Mouse (Mus musculus) limb, embryonic 15.5 days (tissue): Measurements from ENCODE around the gene Rab37. TPM values are rescaled to one million over a fixed set of nuclear protein-coding genes. Genes with fewer than 3 reads are reported as not detected.

Experiments
- polyA plus RNA-seq: library from polyadenylated mRNA; unstranded; fragments of >200 nt; fragmentation: Nextera tagmentation; extraction: Ambion mirVana; gene quantifications from 2 replicates; pipeline ENCODE4 v1.2.1, GENCODE M21; 2015

The Rab37 gene
- polyA plus RNA-seq, 1 experiment from 2014 or later, result 2.5 TPM

Other genes with a start within 250 kb of the Rab37 start
- gene Gprc5c, start 240.3 kb upstream of the Rab37 start, polyA plus RNA-seq, result 38.6 and 41.0 TPM in 2 replicates
- gene Cd300a, start 201.4 kb upstream of the Rab37 start, polyA plus RNA-seq, result 1.8 and 2.9 TPM in 2 replicates
- gene Cd300lb, start 157.0 kb upstream of the Rab37 start, polyA plus RNA-seq, result 0.46 and 1.2 TPM in 2 replicates
- gene Cd300c, start 122.3 kb upstream of the Rab37 start, polyA plus RNA-seq, result not detected in 2 replicates
- gene Cd300ld, start 101.5 kb upstream of the Rab37 start, polyA plus RNA-seq, result 0.15 and 0.38 TPM in 2 replicates
- 2.8 and 3.0 TPM in 2 replicates for gene Cd300c2, start 89.6 kb upstream of the Rab37 start, polyA plus RNA-seq
- gene Cd300ld2, start 75.2 kb upstream of the Rab37 start, polyA plus RNA-seq, result not detected in 2 replicates
- gene Cd300ld4, start 64.4 kb upstream of the Rab37 start, polyA plus RNA-seq, result not detected in 2 replicates
- gene Cd300ld5, start 53.7 kb upstream of the Rab37 start, polyA plus RNA-seq, result not detected in 2 replicates
- not detected in 2 replicates for gene Cd300ld3, start 43.0 kb upstream of the Rab37 start, polyA plus RNA-seq
- gene Cd300e, start 29.3 kb upstream of the Rab37 start, polyA plus RNA-seq, result 0.09 TPM in 1 of 2 replicates, not detected in the other
- gene Cd300lf, start 42.6 kb downstream of the Rab37 start, polyA plus RNA-seq, result 0.46 and 0.65 TPM in 2 replicates
- 41.8 and 43.9 TPM in 2 replicates for gene Slc9a3r1, start 71.9 kb downstream of the Rab37 start, polyA plus RNA-seq
- 15.8 and 15.9 TPM in 2 replicates for gene Tmem104, start 96.1 kb downstream of the Rab37 start, polyA plus RNA-seq
- gene Nat9, start 96.4 kb downstream of the Rab37 start, polyA plus RNA-seq, result 23.6 and 27.3 TPM in 2 replicates
- 0.05 TPM in 1 of 2 replicates, not detected in the other for gene Grin2c, start 175.8 kb downstream of the Rab37 start, polyA plus RNA-seq
- gene Fdxr, start 185.6 kb downstream of the Rab37 start, polyA plus RNA-seq, result 15.2 and 16.6 TPM in 2 replicates
- 0.16 and 0.24 TPM in 2 replicates for gene Fads6, start 206.2 kb downstream of the Rab37 start, polyA plus RNA-seq
- gene Otop2, start 215.7 kb downstream of the Rab37 start, polyA plus RNA-seq, result 0.31 TPM in 1 of 2 replicates, not detected in the other
- 0.04 TPM in 1 of 2 replicates, not detected in the other for gene Ush1g, start 230.6 kb downstream of the Rab37 start, polyA plus RNA-seq
- 0.10 and 0.11 TPM in 2 replicates for gene Otop3, start 243.3 kb downstream of the Rab37 start, polyA plus RNA-seq